Mouse (Mus musculus) CH12.LX (cell line): ENCODE data around the gene Gm37240. TPM values are rescaled to one million over a fixed set of nuclear protein-coding genes. Genes with fewer than 3 reads are reported as not detected.

ENCODE experiments used
- DNase-seq: peaks from one replicate; pipeline ENCODE4 v3.0.0-alpha.2; 2013; ENCODE audit errors: extremely low read depth
- H3K27ac ChIP-seq: 2 replicates; pipeline ENCODE4 v1.5.1; 2012; ENCODE audit warnings: low read depth, mild to moderate bottlenecking, control low read depth, moderate library complexity; ENCODE audit not compliant: insufficient read depth
- H3K27me3 ChIP-seq: replicated peaks from 2 replicates; pipeline ENCODE3; 2012; ENCODE audit warnings: inconsistent platforms
- H3K36me3 ChIP-seq, 2 experiments: replicated peaks in 1 of 2; 2 replicates each; pipeline versions ENCODE3 to v1.6.1; 2012; ENCODE audit warnings: inconsistent platforms in 1 of 2, low read length in 1 of 2, mild to moderate bottlenecking in 1 of 2, mixed read lengths in 1 of 2, moderate library complexity in 1 of 2; ENCODE audit not compliant: control insufficient read depth in 1 of 2, insufficient read depth in 1 of 2
- H3K4me1 ChIP-seq, 2 experiments: 2 replicates each; pipeline ENCODE4 v1.6.1; 2012; ENCODE audit warnings: inconsistent platforms in 1 of 2, moderate library complexity in 1 of 2; ENCODE audit not compliant: insufficient read depth in 2 of 2, control insufficient read depth in 1 of 2
- H3K4me2 ChIP-seq: 2 replicates; pipeline ENCODE4 v1.6.1; 2012; ENCODE audit warnings: low read depth, mild to moderate bottlenecking, control low read depth; ENCODE audit not compliant: poor library complexity, insufficient read depth, severe bottlenecking
- H3K4me3 ChIP-seq, 3 experiments: fragments of 150-350 bp in 1 of 3; sonication (generic) in 1 of 3; replicated peaks in 1 of 3; 2 replicates each; pipeline versions ENCODE3 to v1.5.1; 2011 to 2012; ENCODE audit warnings: low read depth in 2 of 3, low read length in 2 of 3, mild to moderate bottlenecking in 2 of 3, moderate library complexity in 2 of 3, control low read depth in 1 of 3, improper control_type of control experiment in 1 of 3, inconsistent platforms in 1 of 3, mixed read lengths in 1 of 3; ENCODE audit not compliant: poor library complexity in 1 of 3
- H3K79me2 ChIP-seq: replicated peaks from 2 replicates; pipeline ENCODE4 v1.6.1; 2012; ENCODE audit warnings: mild to moderate bottlenecking, moderate library complexity; ENCODE audit not compliant: control insufficient read depth, poor library complexity, insufficient read depth, severe bottlenecking; ENCODE audit errors: extremely low read depth
- H3K9ac ChIP-seq: 2 replicates; pipeline ENCODE4 v1.6.1; 2012; ENCODE audit warnings: low read depth, mild to moderate bottlenecking, control low read depth, moderate library complexity; ENCODE audit not compliant: insufficient read depth
- H3K9me3 ChIP-seq: replicated peaks from 2 replicates; pipeline ENCODE3; 2012; ENCODE audit warnings: low read length, inconsistent platforms, mixed read lengths
- CHD1 ChIP-seq: IDR thresholded peaks from 2 replicates; pipeline ENCODE4 v1.6.1; 2012; ENCODE audit warnings: low read depth, low read length, improper control_type of control experiment, inconsistent platforms
- CHD2 ChIP-seq: IDR thresholded peaks from 2 replicates; pipeline ENCODE4 v1.6.1; 2011; ENCODE audit warnings: low read length, improper control_type of control experiment
- E2F4 ChIP-seq: IDR thresholded peaks from 2 replicates; pipeline ENCODE4 v1.6.1; 2011; ENCODE audit warnings: low read depth, low read length, improper control_type of control experiment; ENCODE audit not compliant: insufficient replicate concordance
- ELF1 ChIP-seq: IDR thresholded peaks from 2 replicates; pipeline ENCODE4 v1.6.1; 2014; ENCODE audit warnings: low read depth, mild to moderate bottlenecking, inconsistent platforms, low read length, improper control_type of control experiment
- EP300 ChIP-seq: IDR thresholded peaks from 2 replicates; pipeline ENCODE4 v1.6.1; 2011; ENCODE audit warnings: low read length, improper control_type of control experiment
- GABPA ChIP-seq: IDR thresholded peaks from 2 replicates; pipeline ENCODE4 v1.6.1; 2012; ENCODE audit warnings: low read depth, low read length, improper control_type of control experiment, inconsistent platforms; ENCODE audit not compliant: insufficient replicate concordance
- HCFC1 ChIP-seq: IDR thresholded peaks from 2 replicates; pipeline ENCODE4 v1.6.1; 2012; ENCODE audit warnings: low read depth, mild to moderate bottlenecking, inconsistent platforms, low read length, improper control_type of control experiment
- IRF4 ChIP-seq: IDR thresholded peaks from 2 replicates; pipeline ENCODE4 v1.6.1; 2014; ENCODE audit warnings: low read depth, mild to moderate bottlenecking, inconsistent platforms, low read length, improper control_type of control experiment
- JUND ChIP-seq: conservative IDR thresholded peaks from 2 replicates; pipeline ENCODE4 v1.6.1; 2011; ENCODE audit warnings: low read depth, low read length, improper control_type of control experiment
- MAX ChIP-seq: IDR thresholded peaks from 2 replicates; pipeline ENCODE4 v1.6.1; 2011; ENCODE audit warnings: low read length, improper control_type of control experiment
- MAZ ChIP-seq: IDR thresholded peaks from 2 replicates; pipeline ENCODE4 v1.6.1; 2012; ENCODE audit warnings: low read depth, mild to moderate bottlenecking, inconsistent platforms, low read length, improper control_type of control experiment, moderate library complexity
- MEF2A ChIP-seq: IDR thresholded peaks from 2 replicates; pipeline ENCODE4 v1.6.1; 2014; ENCODE audit warnings: low read depth, mild to moderate bottlenecking, inconsistent platforms, low read length, improper control_type of control experiment, borderline replicate concordance
- MXI1 ChIP-seq: IDR thresholded peaks from 2 replicates; pipeline ENCODE4 v1.6.1; 2011; ENCODE audit warnings: mild to moderate bottlenecking, low read depth, low read length, improper control_type of control experiment
- NELFE ChIP-seq: IDR thresholded peaks from 2 replicates; pipeline ENCODE4 v1.6.1; 2011; ENCODE audit warnings: low read depth, low read length, improper control_type of control experiment
- NRF1 ChIP-seq: IDR thresholded peaks from 2 replicates; pipeline ENCODE4 v1.6.1; 2014; ENCODE audit warnings: low read depth, mild to moderate bottlenecking, inconsistent platforms, low read length, improper control_type of control experiment, moderate library complexity
- POLR2A ChIP-seq: IDR thresholded peaks from 2 replicates; pipeline ENCODE4 v1.6.1; 2011; ENCODE audit warnings: low read depth, mild to moderate bottlenecking, improper control_type of control experiment, low read length
- POLR2AphosphoS2 ChIP-seq: IDR thresholded peaks from 2 replicates; pipeline ENCODE4 v1.6.1; 2011; ENCODE audit warnings: low read depth, low read length, improper control_type of control experiment
- RAD21 ChIP-seq: IDR thresholded peaks from 2 replicates; pipeline ENCODE4 v1.6.1; 2011; ENCODE audit warnings: low read depth, mild to moderate bottlenecking, low read length, improper control_type of control experiment, moderate library complexity
- RCOR1 ChIP-seq: conservative IDR thresholded peaks from 2 replicates; pipeline ENCODE4 v1.6.1; 2012; ENCODE audit warnings: low read depth, mild to moderate bottlenecking, inconsistent platforms, low read length, improper control_type of control experiment
- TBP ChIP-seq: conservative IDR thresholded peaks from 2 replicates; pipeline ENCODE4 v1.6.1; 2011; ENCODE audit warnings: low read depth, low read length, improper control_type of control experiment
- TCF12 ChIP-seq: IDR thresholded peaks from 2 replicates; pipeline ENCODE4 v1.6.1; 2014; ENCODE audit warnings: low read depth, mild to moderate bottlenecking, inconsistent platforms, low read length, improper control_type of control experiment
- UBTF ChIP-seq: IDR thresholded peaks from 2 replicates; pipeline ENCODE4 v1.6.1; 2012; ENCODE audit warnings: low read depth, mild to moderate bottlenecking, inconsistent platforms, low read length, improper control_type of control experiment, moderate library complexity
- USF1 ChIP-seq: IDR thresholded peaks from 2 replicates; pipeline ENCODE4 v1.6.1; 2014; ENCODE audit warnings: low read depth, mild to moderate bottlenecking, inconsistent platforms, low read length, improper control_type of control experiment
- USF2 ChIP-seq: conservative IDR thresholded peaks from 2 replicates; pipeline ENCODE4 v1.6.1; 2011; ENCODE audit warnings: low read depth, low read length, improper control_type of control experiment
- ZKSCAN1 ChIP-seq: IDR thresholded peaks from 2 replicates; pipeline ENCODE4 v1.6.1; 2012; ENCODE audit warnings: low read depth, inconsistent platforms, low read length, improper control_type of control experiment, borderline replicate concordance
- ZMIZ1 ChIP-seq: IDR thresholded peaks from 2 replicates; pipeline ENCODE4 v1.6.1; 2012; ENCODE audit warnings: low read depth, mild to moderate bottlenecking, inconsistent platforms, low read length, improper control_type of control experiment
- dilution Hi-C: fragments of 300-500 bp; cut with MboI; formaldehyde crosslinking; loops from 2 replicates; pipeline ENCODE4 v1.14.3; 2020; ENCODE audit warnings: low sequenced_read_pairs; ENCODE audit not compliant: extremely low pct_unique_long_range_greater_than_20kb, extremely low pct_ligation_motif_present
- in situ Hi-C: fragments of 300-500 bp; cut with MboI; formaldehyde crosslinking; loops from 3 replicates; pipeline ENCODE4 v1.14.3; 2019; ENCODE audit warnings: low sequenced_read_pairs, low pct_ligation_motif_present, low pct_unique_long_range_greater_than_20kb, mixed read lengths
- polyA plus RNA-seq: library from polyadenylated mRNA; unstranded; fragments of >175 nt; gene quantifications from 2 replicates; pipeline ENCODE4 v1.2.1, GENCODE M21; 2012; ENCODE audit warnings: low read depth; ENCODE audit not compliant: insufficient read length
- total RNA-seq, 2 experiments: library from RNA; depleted of rRNA; stranded (reverse); fragments of 300-350 nt in 1 of 2; fragments of >200 nt in 1 of 2; gene quantifications; 2 replicates each; pipeline ENCODE4 v1.2.3; 2012 to 2014

The Gm37240 gene
- total and polyA plus RNA-seq, 3 experiments, result 0.08 to 0.19 (median 0.14) TPM

DNA sequence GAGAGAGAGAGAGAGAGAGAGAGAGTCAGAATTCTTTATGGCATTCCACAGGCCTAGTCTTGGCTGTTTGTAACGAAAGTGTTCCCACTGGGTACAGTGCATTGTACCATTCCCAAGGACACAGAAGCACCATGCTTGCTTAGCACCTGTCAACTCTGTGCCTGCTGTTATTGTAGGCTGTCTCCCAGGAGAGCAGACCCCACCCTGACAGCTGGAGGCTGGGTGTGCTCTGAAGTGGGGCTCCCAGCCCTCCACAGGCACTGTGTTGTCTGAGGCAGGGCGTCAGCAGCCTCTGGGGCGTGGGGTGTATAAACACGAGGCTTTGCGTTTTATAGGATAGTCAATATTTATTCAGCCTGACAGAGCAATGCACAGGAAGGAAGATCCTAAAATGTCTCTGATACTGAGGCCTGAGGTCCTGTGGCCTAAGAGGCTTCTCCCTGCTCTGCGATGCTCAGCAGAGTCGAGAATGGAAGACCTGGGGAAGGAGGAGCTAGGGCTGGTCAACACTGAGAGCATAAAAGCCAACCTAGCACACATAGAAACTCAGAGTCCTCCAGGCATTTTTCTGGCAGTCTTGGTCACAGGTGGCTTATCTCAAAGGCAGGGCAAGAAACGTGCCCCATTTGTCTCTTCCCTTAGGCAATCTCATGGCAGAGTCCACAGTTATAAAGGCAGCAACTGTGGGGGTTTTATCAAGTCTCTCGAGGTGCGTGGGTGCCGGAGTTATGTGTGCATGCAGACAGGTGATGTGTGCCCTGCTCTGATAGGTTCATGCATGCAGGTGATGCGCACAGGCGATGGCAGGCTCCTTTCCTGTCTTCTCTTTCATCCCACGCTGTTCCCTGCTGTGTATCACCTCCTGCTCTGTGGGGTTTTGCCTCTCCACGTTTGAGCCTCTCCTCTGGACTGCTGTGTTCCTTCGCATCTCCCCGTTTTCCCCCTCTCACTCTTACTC, 677.2 kb downstream of the Gm37240 start:
- Histone ChIP-seq H3K79me2 (no peaks in the 10 kb centered on the region), H3K27ac (no peak overlapping the region), H3K4me1 (peaks cover 0 to 5% of the 10 kb centered on the region in 2 experiments; a peak in 1 of 4 replicates), H3K36me3 (no peaks in the 10 kb centered on the region), H3K27me3 (no peaks in the 10 kb centered on the region), H3K9ac (no peak overlapping the region), H3K4me2 (no peak overlapping the region), H3K4me3 (no peak overlapping the region), H3K9me3 (no peaks in the 10 kb centered on the region)
- in situ Hi-C loops (no loop called here), dilution Hi-C loops (no loop called here)
- no peak for DNase-seq
- TF ChIP-seq USF2 (no peak), USF1 (no peak), HCFC1 (no peak)

DNA sequence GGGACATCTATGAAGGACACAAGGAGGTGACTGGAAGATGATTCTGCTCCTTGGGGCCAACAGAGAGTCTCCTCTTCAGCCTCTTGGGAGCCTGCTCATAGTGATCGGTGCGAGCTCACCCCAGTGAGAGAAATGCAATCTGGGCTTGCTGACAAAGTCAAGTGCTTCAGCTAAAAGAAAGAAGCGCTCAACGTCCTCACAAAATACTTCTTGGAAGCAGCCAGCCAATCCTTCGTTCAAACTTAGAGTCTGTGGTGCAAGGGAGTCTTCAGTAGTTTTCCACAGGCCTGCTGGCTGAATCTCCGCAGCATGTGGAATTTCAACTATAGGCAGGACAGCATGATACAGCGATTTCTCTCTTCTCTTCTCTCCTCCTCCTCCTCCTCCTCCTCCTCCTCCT, 680.8 kb downstream of the Gm37240 start:
- Histone ChIP-seq H3K4me2 (no peak overlapping the region), H3K9me3 (no peaks in the 10 kb centered on the region), H3K27me3 (no peaks in the 10 kb centered on the region), H3K9ac (no peak overlapping the region), H3K27ac (no peak overlapping the region), H3K4me1 (peaks cover 15 to 31% of the 10 kb centered on the region in 2 experiments), H3K79me2 (no peaks in the 10 kb centered on the region), H3K4me3 (no peak overlapping the region)
- dilution Hi-C loops, result no loop called here
- in situ Hi-C loops, result no loop called here
- no peak for DNase-seq
- TF ChIP-seq EP300 (no peak), CHD2 (no peak), POLR2AphosphoS2 (no peak), MAZ (no peak), CHD1 (no peak), MAX (no peak), E2F4 (no peak), GABPA (no peak), RAD21 (no peak), POLR2A (no peak)
- TF ChIP-seq, all 38 proteins: peak for 0
- H3K36me3 ChIP-seq, result no peaks in the 10 kb centered on the region

DNA sequence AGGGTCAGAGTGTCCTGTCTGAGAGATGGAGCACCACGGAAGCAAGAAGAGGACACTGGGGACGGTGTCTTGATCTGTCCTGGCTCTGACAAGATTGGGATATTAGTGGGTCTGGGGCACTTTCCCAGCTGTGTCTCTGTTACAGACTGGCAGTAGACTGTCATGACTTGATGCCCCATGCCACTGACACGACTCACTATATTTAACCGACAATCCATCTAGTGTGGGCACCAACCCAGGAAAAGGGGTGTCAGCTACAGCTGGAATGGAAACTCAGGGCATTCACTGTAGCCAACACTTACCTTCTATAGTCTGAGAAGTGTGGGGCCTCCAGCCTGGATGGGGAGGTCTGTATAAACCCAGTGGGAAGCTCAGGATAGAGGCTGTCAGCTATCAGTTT, 681.4 kb downstream of the Gm37240 start:
- Histone ChIP-seq H3K27me3 (no peaks in the 10 kb centered on the region), H3K4me3 (no peak overlapping the region), H3K9ac (no peak overlapping the region), H3K4me2 (no peak overlapping the region), H3K9me3 (no peaks in the 10 kb centered on the region), H3K27ac (no peak overlapping the region), H3K4me1 (peaks cover 15 to 37% of the 10 kb centered on the region in 2 experiments), H3K36me3 (no peaks in the 10 kb centered on the region), H3K79me2 (no peaks in the 10 kb centered on the region)
- dilution Hi-C loops (no loop called here), in situ Hi-C loops (no loop called here)
- no peak for DNase-seq
- TF ChIP-seq USF2, result no peak
- TF ChIP-seq NRF1, result no peak
- no peak for TF ChIP-seq ZKSCAN1
- TF ChIP-seq TCF12, result no peak
- TF ChIP-seq NELFE, result no peak
- TF ChIP-seq ELF1, result no peak
- TF ChIP-seq ZMIZ1, result no peak
- TF ChIP-seq RCOR1, result no peak
- TF ChIP-seq IRF4, result no peak
- no peak for TF ChIP-seq TBP
- TF ChIP-seq JUND, result no peak
- no peak for TF ChIP-seq UBTF
- no peak for TF ChIP-seq MEF2A
- TF ChIP-seq MXI1, result no peak
